Mouse (Mus musculus) CD4-positive helper T cell, adult 2 months (primary cell): ENCODE data around the gene Ptprs.

Experiments
- DNase-seq: peaks from one replicate; pipeline ENCODE4 v3.0.0-alpha.2; 2012; ENCODE audit warnings: low read depth, missing footprints, low spot score

The Ptprs gene

GRCm38 (mm10) chr17:56425584-56425914 is 50.7 kb downstream of the Ptprs start:
- peak; percentile 88 for DNase-seq

- peak; percentile 84 for DNase-seq
Measured at GRCm38 (mm10) chr17:56424726-56425583, 51.3 kb downstream of the Ptprs start.

- DNase-seq: no peak
Measured at GRCm38 (mm10) chr17:56420022-56420421, 56.3 kb downstream of the Ptprs start.

- no peak for DNase-seq
Measured at GRCm38 (mm10) chr17:56418304-56418703, 58.0 kb downstream of the Ptprs start.

GRCm38 (mm10) chr17:56414785-56415184 is 61.5 kb downstream of the Ptprs start:
- DNase-seq: no peak

- DNase-seq: no peak
Measured at GRCm38 (mm10) chr17:56413113-56413512, 63.2 kb downstream of the Ptprs start.

- no peak for DNase-seq
Measured at GRCm38 (mm10) chr17:56411437-56411836, 64.8 kb downstream of the Ptprs start.

- no peak for DNase-seq
Measured at GRCm38 (mm10) chr17:56409759-56410158, 66.5 kb downstream of the Ptprs start.

GRCm38 (mm10) chr17:56408965-56409625 is 67.2 kb downstream of the Ptprs start:
- no peak for DNase-seq

- no peak for DNase-seq
Measured at GRCm38 (mm10) chr17:56407379-56407778, 68.9 kb downstream of the Ptprs start.

GRCm38 (mm10) chr17:56406878-56407277 is 69.4 kb downstream of the Ptprs start:
- DNase-seq: no peak

GRCm38 (mm10) chr17:56405856-56406840 is 70.1 kb downstream of the Ptprs start:
- no peak for DNase-seq

GRCm38 (mm10) chr17:56405341-56405740 is 70.9 kb downstream of the Ptprs start:
- DNase-seq: no peak

GRCm38 (mm10) chr17:56401051-56401521 is 75.2 kb downstream of the Ptprs start:
- no peak for DNase-seq

- DNase-seq: no peak
Measured at GRCm38 (mm10) chr17:56400221-56400620, 76.1 kb downstream of the Ptprs start.

GRCm38 (mm10) chr17:56396051-56396450 is 80.2 kb downstream of the Ptprs start:
- no peak for DNase-seq

GRCm38 (mm10) chr17:56393889-56394288 is 82.4 kb downstream of the Ptprs start:
- no peak for DNase-seq

- no peak for DNase-seq
Measured at GRCm38 (mm10) chr17:56393238-56393637, 83.0 kb downstream of the Ptprs start.

- no peak for DNase-seq
Measured at GRCm38 (mm10) chr17:56387612-56388011, 88.7 kb downstream of the Ptprs start.

- DNase-seq: no peak
Measured at GRCm38 (mm10) chr17:56384903-56385302, 91.4 kb downstream of the Ptprs start.

- DNase-seq: no peak
Measured at GRCm38 (mm10) chr17:56382997-56383396, 93.3 kb downstream of the Ptprs start.

GRCm38 (mm10) chr17:56381183-56381582 is 95.1 kb downstream of the Ptprs start:
- DNase-seq: no peak
